Mouse (Mus musculus) activated CD4-positive, CD25-positive, alpha-beta regulatory T cell, adult 9 weeks (primary cell): Measurements from ENCODE around the gene En1. TPM values are rescaled to one million over a fixed set of nuclear protein-coding genes. Genes with fewer than 3 reads are reported as not detected.

Experiments
- polyA plus RNA-seq: library from polyadenylated mRNA; unstranded; fragments of 100-300 nt; shearing (Covaris generic); gene quantifications from one replicate; pipeline ENCODE4 v1.2.1, GENCODE M21; 2017

The En1 gene
- not detected for polyA plus RNA-seq

GRCm38 (mm10) chr1:120602031-120602730 lies at the start of gene En1:
TSS of gene En1 (plus strand) at chr1:120602418.

Other genes with a start within 250 kb of the En1 start
- gene Marco, start 97.4 kb upstream of the En1 start, polyA plus RNA-seq: not detected